In genomic region chr8:126744747-126745382, GRCm38 (mm10) we compare ENCODE assay signal across 18 mouse cellular contexts.
DNase-seq lines count a peak whose midpoint lies in the region; ATAC-seq and TF ChIP-seq lines count a peak whose summit lies in the region.
"Had no signal": no experiment of that assay in that cellular context is flagged by ENCODE, and none has a peak within 500 bp of the region (broad histone marks: within the 10 kb centered on the region; RNA-seq: fewer than 3 reads in every experiment).

No protein-coding gene starts in this region.

- H3K27ac ChIP-seq in forebrain, embryonic 10.5 days: peak overlapping the region; percentile 22; the same call in 1 of the 2 replicates
- H3K27ac ChIP-seq in forebrain, postnatal 0 days (ENCODE audit: low read depth, low read length): no peak overlapping the region
- H3K27ac ChIP-seq in kidney, embryonic 15.5 days: peak overlapping the region; percentile 71
- peak overlapping the region; percentile 68 for H3K27ac ChIP-seq in embryonic facial prominence, embryonic 14.5 days (replicated peaks; ENCODE audit: low read depth, low read length)
- H3K27ac ChIP-seq in stomach, embryonic 15.5 days: peak overlapping the region; percentile 64
- H3K27ac ChIP-seq: liver, embryonic 12.5 days; midbrain, embryonic 12.5 days had no signal

- H3K36me3 ChIP-seq in forebrain, embryonic 10.5 days (replicated peaks): no peaks in the 10 kb centered on the region
- H3K36me3 ChIP-seq in forebrain, postnatal 0 days (ENCODE audit: insufficient read depth): no peaks in the 10 kb centered on the region
- H3K36me3 ChIP-seq in kidney, embryonic 15.5 days: no peaks in the 10 kb centered on the region
- H3K36me3 ChIP-seq in embryonic facial prominence, embryonic 14.5 days (ENCODE audit: control insufficient read depth, insufficient read depth, low read length): no peaks in the 10 kb centered on the region
- H3K36me3 ChIP-seq in stomach, embryonic 15.5 days: no peaks in the 10 kb centered on the region
- H3K36me3 ChIP-seq: heart, embryonic 12.5 days; liver, embryonic 12.5 days; midbrain, embryonic 12.5 days had no signal

- no peak overlapping the region for H3K9ac ChIP-seq in forebrain, postnatal 0 days
- H3K9ac ChIP-seq in kidney, embryonic 15.5 days: no peak overlapping the region
- no peak overlapping the region for H3K9ac ChIP-seq in embryonic facial prominence, embryonic 14.5 days (ENCODE audit: low read depth, low read length)
- no peak overlapping the region for H3K9ac ChIP-seq in stomach, embryonic 15.5 days
- H3K9ac ChIP-seq: heart, embryonic 12.5 days; liver, embryonic 12.5 days; midbrain, embryonic 12.5 days had no signal

- peaks cover 20% of the 10 kb centered on the region for H3K4me1 ChIP-seq in forebrain, embryonic 10.5 days
- no peaks in the 10 kb centered on the region for H3K4me1 ChIP-seq in forebrain, postnatal 0 days (ENCODE audit: insufficient read depth)
- H3K4me1 ChIP-seq in kidney, embryonic 15.5 days: peaks cover 31% of the 10 kb centered on the region
- peaks cover 25% of the 10 kb centered on the region for H3K4me1 ChIP-seq in embryonic facial prominence, embryonic 14.5 days (ENCODE audit: control insufficient read depth, insufficient read depth, low read length)
- 0 out of 2 replicates have a peak, but pooled peaks cover 8% of the 10 kb centered on the region for H3K4me1 ChIP-seq in stomach, embryonic 15.5 days
- H3K4me1 ChIP-seq: heart, embryonic 12.5 days; liver, embryonic 12.5 days; midbrain, embryonic 12.5 days had no signal

- TF ChIP-seq CTCF in forebrain, postnatal 0 days (IDR thresholded peaks at IDR 0.05; ENCODE audit: low read depth): no peak

- ATAC-seq in forebrain, postnatal 0 days: no peak
- peak; percentile 63 for ATAC-seq in kidney, embryonic 15.5 days (replicated peaks; ENCODE audit: low FRiP score)
- peak; percentile 15; the same call in 1 of the 2 replicates for ATAC-seq in embryonic facial prominence, embryonic 14.5 days (ENCODE audit: low read depth)
- no peak for ATAC-seq in stomach, embryonic 15.5 days (ENCODE audit: insufficient read depth, low FRiP score, low read depth)
- ATAC-seq: liver, embryonic 12.5 days; lung, postnatal 0 days had no signal

- no peak overlapping the region for H3K4me2 ChIP-seq in forebrain, postnatal 0 days (ENCODE audit: low read depth)
- H3K4me2 ChIP-seq in kidney, embryonic 15.5 days: no peak overlapping the region
- H3K4me2 ChIP-seq in embryonic facial prominence, embryonic 14.5 days (ENCODE audit: low read depth, low read length): no peak overlapping the region
- no peak overlapping the region for H3K4me2 ChIP-seq in stomach, embryonic 15.5 days
- H3K4me2 ChIP-seq: heart, embryonic 12.5 days; liver, embryonic 12.5 days; midbrain, embryonic 12.5 days had no signal

- no peak overlapping the region for H3K4me3 ChIP-seq in forebrain, embryonic 10.5 days
- no peak overlapping the region for H3K4me3 ChIP-seq in forebrain, postnatal 0 days (ENCODE audit: low read depth, low read length)
- H3K4me3 ChIP-seq in kidney, embryonic 15.5 days (replicated peaks): no peak overlapping the region
- no peak overlapping the region for H3K4me3 ChIP-seq in embryonic facial prominence, embryonic 14.5 days (ENCODE audit: low read depth, low read length)
- no peak overlapping the region for H3K4me3 ChIP-seq in stomach, embryonic 15.5 days (replicated peaks)
- H3K4me3 ChIP-seq: erythroblast, embryonic 14.5 days; heart, embryonic 12.5 days; liver, embryonic 12.5 days; midbrain, embryonic 12.5 days had no signal

- no peaks in the 10 kb centered on the region for H3K27me3 ChIP-seq in forebrain, embryonic 10.5 days (ENCODE audit: poor library complexity, severe bottlenecking)
- H3K27me3 ChIP-seq in forebrain, postnatal 0 days (ENCODE audit: insufficient read depth, low read length): no peaks in the 10 kb centered on the region
- no peaks in the 10 kb centered on the region for H3K27me3 ChIP-seq in kidney, embryonic 15.5 days
- H3K27me3 ChIP-seq in embryonic facial prominence, embryonic 14.5 days (replicated peaks; ENCODE audit: control insufficient read depth, insufficient read depth, low read length): no peaks in the 10 kb centered on the region
- no peaks in the 10 kb centered on the region for H3K27me3 ChIP-seq in stomach, embryonic 15.5 days (replicated peaks)
- H3K27me3 ChIP-seq: heart, embryonic 12.5 days; liver, embryonic 12.5 days; midbrain, embryonic 12.5 days had no signal

- H3K9me3 ChIP-seq in forebrain, embryonic 10.5 days: no peaks in the 10 kb centered on the region
- no peaks in the 10 kb centered on the region for H3K9me3 ChIP-seq in forebrain, postnatal 0 days (ENCODE audit: low read length)
- H3K9me3 ChIP-seq in kidney, embryonic 15.5 days (replicated peaks): no peaks in the 10 kb centered on the region
- no peaks in the 10 kb centered on the region for H3K9me3 ChIP-seq in embryonic facial prominence, embryonic 14.5 days (ENCODE audit: control insufficient read depth, low read length)
- H3K9me3 ChIP-seq in stomach, embryonic 15.5 days: no peaks in the 10 kb centered on the region
- H3K9me3 ChIP-seq: heart, embryonic 12.5 days; liver, embryonic 12.5 days; midbrain, embryonic 12.5 days had no signal

- intact Hi-C loops in left cerebral cortex, postnatal 4 days (cut with DNase I): loop anchor here (10.0 kb wide), 1 partner anchor 240 kb away; no protein-coding TSS in a partner anchor

- no peak for DNase-seq in forebrain, embryonic 10.5 days (ENCODE audit: extremely low spot score, low spot score)
- no peak for DNase-seq in forebrain, postnatal 0 days
- no peak for DNase-seq in kidney, postnatal 25 days
- DNase-seq in embryonic facial prominence, embryonic 14.5 days (ENCODE audit: low spot score): peak; percentile 60
- no peak for DNase-seq in left cerebral cortex, postnatal 4 days
- no peak for DNase-seq in adrenal gland, postnatal 36 days
- DNase-seq: adrenal gland, adult 8-10 months; cerebellum, postnatal 10 days; gastrocnemius, postnatal 10 days; kidney, postnatal 4 days; thymus, postnatal 36 days had no signal

- WGBS in forebrain, embryonic 10.5 days: 77% methylated on average over 10 of the region's 10 CpGs
- 81% methylated on average over 10 of the region's 10 CpGs for WGBS in forebrain, postnatal 0 days
- 31% methylated on average over 10 of the region's 10 CpGs for WGBS in kidney, embryonic 15.5 days
- 42% methylated on average over 10 of the region's 10 CpGs for WGBS in embryonic facial prominence, embryonic 14.5 days
- WGBS in stomach, embryonic 15.5 days: 41% methylated on average over 10 of the region's 10 CpGs

Comparison
In these comparisons a context has a peak if more than half of its experiments do, and no peak if none do; other contexts are left out.
1. ATAC-seq: peak in kidney, embryonic 15.5 days (single experiment) and embryonic facial prominence, embryonic 14.5 days (single experiment); none in forebrain, postnatal 0 days (single experiment) and stomach, embryonic 15.5 days (single experiment).